Mouse (Mus musculus) small intestine, adult 2 months (tissue): ENCODE results near the gene Asic2.

ENCODE experiments used
- CTCF ChIP-seq: fragments of 200-500 bp; IDR thresholded peaks from 2 replicates; pipeline ENCODE4 v1.5.1; 2012; ENCODE audit warnings: low read depth, mild to moderate bottlenecking, control low read depth, inconsistent platforms, low read length, moderate library complexity, mixed read lengths; ENCODE audit not compliant: insufficient replicate concordance, insufficient read length; ENCODE audit errors: extremely low read depth
- POLR2A ChIP-seq: fragments of 200-500 bp; IDR thresholded peaks from 2 replicates; pipeline ENCODE4 v1.6.1; 2012; ENCODE audit warnings: low read depth, mild to moderate bottlenecking, control low read depth, inconsistent platforms, low read length, moderate library complexity

DNA sequence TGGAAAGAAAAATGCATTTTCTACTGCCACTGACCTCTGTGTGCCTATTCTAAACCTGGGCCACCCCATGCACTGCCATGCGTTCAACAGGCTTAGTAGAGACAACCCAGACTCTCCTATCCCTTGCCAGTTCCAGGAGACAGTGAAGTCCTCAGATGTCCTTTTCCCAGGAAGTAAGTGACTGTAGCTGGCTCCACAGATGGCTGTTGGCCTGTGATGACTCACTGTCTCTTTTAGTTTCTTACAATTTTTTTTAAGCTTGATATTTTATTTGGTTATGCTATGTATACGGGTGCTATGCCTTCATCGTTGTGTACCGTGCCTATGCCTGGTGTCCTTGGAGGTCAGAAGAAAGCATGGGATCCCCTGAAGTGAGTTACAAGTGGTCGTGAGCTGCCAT is 370.7 kb downstream of the Asic2 start:
- TF ChIP-seq CTCF (no peak), POLR2A (no peak)
